In genomic region chr7:137714318-137714962, GRCm38 (mm10) we compare ENCODE assay signal across 8 mouse cellular contexts.
DNase-seq lines count a peak whose midpoint lies in the region; TF ChIP-seq lines count a peak whose summit lies in the region.

No protein-coding gene starts in this region.

- no peak for TF ChIP-seq CTCF in left cerebral cortex, adult 2 months (IDR thresholded peaks at IDR 0.05)

- H3K4me3 ChIP-seq in left cerebral cortex, adult 2 months: no peak overlapping the region

- intact Hi-C loops in left cerebral cortex, postnatal 25 days (cut with DNase I): no loop called here
- intact Hi-C loops in left cerebral cortex, adult 2 months (cut with DNase I): loop anchor here (5.0 kb wide), 1 partner anchor 87 kb away; no protein-coding TSS in a partner anchor
- intact Hi-C loops in heart, postnatal 36 days (cut with DNase I): no loop called here

- peak; percentile 33 for DNase-seq in embryo, embryonic 11 days
- no peak for DNase-seq in embryo, embryonic 10 days (ENCODE audit: low spot score)
- DNase-seq in left cerebral cortex, postnatal 25 days (ENCODE audit: low spot score in 2 of 2): peak; percentile 3 to 18
- no peak for DNase-seq in left cerebral cortex, adult 2 months (ENCODE audit: extremely low spot score in 1 of 2, low spot score in 2 of 2)
- peak; percentile 45 to 53 for DNase-seq in heart, postnatal 36 days
- peak; percentile 46 to 68 for DNase-seq in lung, postnatal 4 days
- no peak for DNase-seq in right cerebral cortex, postnatal 4 days
- no peak for DNase-seq in adipocyte (ENCODE audit: low spot score)

- H3K27ac ChIP-seq in left cerebral cortex, adult 2 months: no peak overlapping the region

Comparison
In these comparisons a context has a peak if more than half of its experiments do, and no peak if none do; other contexts are left out.
1. DNase-seq: peak in embryo, embryonic 11 days (single experiment), left cerebral cortex, postnatal 25 days (2 of 2), heart, postnatal 36 days (2 of 2) and lung, postnatal 4 days (2 of 2); none in embryo, embryonic 10 days (single experiment), left cerebral cortex, adult 2 months (0 of 2), right cerebral cortex, postnatal 4 days (single experiment) and adipocyte (single experiment).